Mouse (Mus musculus) spleen, adult 18-20 months (tissue): Measurements from ENCODE around the gene Slc22a20.
A peak's percentile ranks its signal among the peaks of the same experiment; 100 is the strongest.

ENCODE experiments used
- DNase-seq, 2 experiments: peaks; one replicate each; pipeline ENCODE4 v3.0.0; 2022; ENCODE audit warnings: mixed read lengths in 2 of 2

Gene Slc22a20

GRCm38 (mm10) chr19:5950218-5950617 is 35.7 kb downstream of the Slc22a20 start:
- DNase-seq, result no peak

- DNase-seq, result no peak
These were observed 40.1 kb downstream of the Slc22a20 start for GRCm38 (mm10) chr19:5945891-5946290.

DNA sequence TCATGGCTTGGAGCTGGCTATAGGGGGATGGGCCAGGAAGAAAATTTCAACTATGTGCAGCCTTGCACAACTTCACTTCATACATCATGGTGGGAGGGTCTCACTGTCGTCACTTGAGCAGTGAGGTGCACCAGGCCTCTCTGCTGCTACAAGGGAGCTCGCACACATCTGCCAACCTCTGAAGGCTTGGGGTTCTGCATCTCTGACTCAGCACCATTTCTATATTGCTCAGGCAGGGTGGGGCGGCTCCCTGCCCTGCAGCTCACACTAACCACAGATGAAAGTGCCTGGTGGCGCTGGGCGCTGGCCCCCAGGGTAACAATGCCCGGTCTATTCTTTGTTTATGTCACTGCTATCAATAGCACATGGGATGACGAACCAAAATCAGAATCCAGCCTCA is 40.9 kb downstream of the Slc22a20 start:
- no peak for DNase-seq

- no peak for DNase-seq
These were observed 41.8 kb downstream of the Slc22a20 start for GRCm38 (mm10) chr19:5944145-5944544.

GRCm38 (mm10) chr19:5943404-5943803 is 42.5 kb downstream of the Slc22a20 start:
- DNase-seq, result no peak

DNA sequence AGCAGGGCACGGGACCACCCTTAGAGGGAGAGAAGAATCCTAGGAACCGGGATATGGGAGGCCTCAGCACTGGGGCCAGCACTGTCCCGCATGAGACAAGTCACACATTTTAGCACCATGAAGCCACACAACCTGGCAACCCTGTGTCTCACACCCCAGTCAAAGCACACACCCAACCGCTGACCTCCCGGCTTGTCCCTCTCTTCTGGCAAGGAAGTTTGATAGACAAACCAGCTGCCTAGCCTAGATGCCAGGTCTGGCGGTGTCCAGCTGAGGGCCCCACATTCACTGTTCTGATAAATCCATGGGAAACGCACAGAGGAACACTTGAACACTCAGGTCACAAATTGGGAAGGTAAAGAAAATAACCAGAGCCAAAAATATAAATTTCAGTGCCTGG is 43.4 kb downstream of the Slc22a20 start:
- no peak for DNase-seq

GRCm38 (mm10) chr19:5940656-5941055 is 45.3 kb downstream of the Slc22a20 start:
- DNase-seq, result no peak

- DNase-seq, result no peak
These were observed 45.8 kb downstream of the Slc22a20 start for GRCm38 (mm10) chr19:5940173-5940572.

- DNase-seq, result no peak
These were observed 46.2 kb downstream of the Slc22a20 start for GRCm38 (mm10) chr19:5939715-5940114.

GRCm38 (mm10) chr19:5938516-5938915 is 47.4 kb downstream of the Slc22a20 start:
- no peak for DNase-seq

GRCm38 (mm10) chr19:5937836-5938406 is 48.0 kb downstream of the Slc22a20 start:
- no peak for DNase-seq

GRCm38 (mm10) chr19:5937095-5937835 is 48.7 kb downstream of the Slc22a20 start:
- DNase-seq, result no peak

- DNase-seq, result no peak
These were observed 50.3 kb downstream of the Slc22a20 start for GRCm38 (mm10) chr19:5935691-5936090.

GRCm38 (mm10) chr19:5935266-5935665 is 50.7 kb downstream of the Slc22a20 start:
- DNase-seq, result no peak

DNA sequence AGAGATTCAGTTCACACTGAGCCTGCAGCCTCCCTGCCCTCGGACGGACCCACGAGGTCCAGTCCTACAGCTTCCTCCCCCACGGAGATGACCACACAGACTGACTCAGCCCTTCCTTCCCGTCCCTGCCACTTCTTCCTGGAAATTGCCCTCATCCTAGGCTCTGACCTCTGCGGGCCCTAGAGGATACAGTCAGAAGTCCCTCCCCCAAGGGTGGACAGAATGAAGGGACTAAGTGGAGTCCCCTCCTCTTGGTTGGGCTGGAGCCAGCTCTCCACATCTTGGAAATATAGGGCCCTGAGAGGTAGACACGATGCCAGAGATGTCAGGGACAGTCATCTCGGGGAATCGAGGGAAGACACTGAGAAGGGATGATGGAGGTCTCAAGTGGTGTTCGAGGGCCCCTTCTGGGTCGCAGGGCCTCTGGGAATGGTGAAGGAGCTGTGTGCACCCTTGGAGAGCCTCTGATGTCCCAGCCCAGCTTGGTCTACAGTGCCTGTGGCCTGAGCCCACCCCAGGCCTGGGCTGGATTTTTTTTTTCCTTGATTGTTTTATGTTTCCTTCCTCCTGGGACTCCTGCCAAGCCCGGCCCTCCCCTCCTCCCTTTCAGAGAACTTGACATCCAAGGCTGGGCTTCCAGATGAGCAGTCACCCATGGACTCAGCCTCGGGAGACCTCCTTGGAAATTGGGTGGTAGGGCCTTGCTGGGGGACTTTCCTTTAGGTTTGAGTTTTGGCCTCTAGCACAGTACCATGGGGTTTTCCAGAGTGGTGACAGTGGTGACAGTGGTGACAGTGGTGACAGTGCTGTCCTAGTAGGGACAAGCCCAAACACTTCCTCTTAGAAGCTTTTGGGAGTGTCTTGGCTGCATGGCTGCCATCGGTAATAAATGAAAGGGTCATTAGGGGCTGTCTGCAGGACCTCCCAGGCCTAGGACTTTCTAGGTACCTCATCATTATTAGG is 56.0 kb downstream of the Slc22a20 start:
- DNase-seq, result no peak

DNA sequence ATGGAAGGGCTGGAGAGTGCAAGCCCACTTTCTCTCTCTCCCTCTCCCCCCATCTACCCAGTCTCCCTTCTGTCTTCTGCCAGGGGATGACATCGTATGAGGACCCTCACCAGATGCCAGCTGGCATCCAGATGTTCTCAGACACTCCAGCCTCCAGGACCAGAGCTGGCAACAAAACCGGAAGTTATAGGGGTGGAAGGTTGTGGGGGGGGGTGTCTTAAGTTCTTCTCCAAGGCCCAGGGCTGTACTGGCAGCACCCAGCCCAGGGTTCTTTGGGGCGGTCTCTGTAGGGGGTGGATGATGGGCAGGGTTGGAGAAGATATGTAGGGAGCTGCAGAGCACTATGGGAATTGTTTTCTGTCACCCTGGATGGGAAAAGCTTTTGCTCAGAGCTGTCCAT is 57.4 kb downstream of the Slc22a20 start:
- DNase-seq, result no peak

- DNase-seq, result no peak
These were observed 57.8 kb downstream of the Slc22a20 start for GRCm38 (mm10) chr19:5928104-5928503.

DNA sequence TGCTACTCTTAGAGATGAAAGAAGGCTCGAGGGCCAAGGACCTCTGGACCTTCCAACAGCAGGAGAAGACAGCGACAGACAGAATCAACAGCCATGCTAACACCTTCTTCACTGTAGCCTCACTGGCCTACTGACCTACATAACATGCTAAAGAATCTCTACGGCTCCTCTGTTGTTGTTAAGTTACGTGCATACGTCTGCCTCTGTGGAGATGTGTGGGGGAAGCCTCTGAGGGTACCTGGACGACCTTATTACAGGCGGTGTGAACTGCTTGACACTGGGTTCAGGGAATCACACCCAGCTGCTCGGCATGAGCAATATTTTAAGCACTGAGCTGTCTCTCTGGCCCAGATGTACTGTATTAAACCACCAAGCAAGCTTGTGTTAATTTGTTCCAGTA is 58.4 kb downstream of the Slc22a20 start:
- no peak for DNase-seq

DNA sequence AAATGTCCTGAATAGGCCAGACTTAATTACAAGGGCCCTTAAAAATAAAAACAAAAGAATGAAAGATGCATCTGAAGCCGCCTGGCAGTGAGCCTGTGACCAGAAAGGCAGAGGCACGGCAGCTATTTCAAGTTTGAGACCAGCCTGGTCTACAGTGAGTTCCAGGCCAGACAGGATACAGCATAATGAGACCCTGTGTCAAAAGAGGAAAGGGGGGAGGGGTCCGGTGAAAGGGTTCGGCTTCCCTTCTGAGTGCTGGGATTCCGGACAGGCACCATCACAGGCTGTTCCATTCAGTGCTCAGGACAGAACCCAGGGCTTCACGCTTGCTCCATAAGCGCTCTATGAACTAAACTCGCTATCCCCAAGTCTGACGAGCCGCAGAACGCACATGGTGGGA is 58.9 kb downstream of the Slc22a20 start:
- DNase-seq, result no peak

DNA sequence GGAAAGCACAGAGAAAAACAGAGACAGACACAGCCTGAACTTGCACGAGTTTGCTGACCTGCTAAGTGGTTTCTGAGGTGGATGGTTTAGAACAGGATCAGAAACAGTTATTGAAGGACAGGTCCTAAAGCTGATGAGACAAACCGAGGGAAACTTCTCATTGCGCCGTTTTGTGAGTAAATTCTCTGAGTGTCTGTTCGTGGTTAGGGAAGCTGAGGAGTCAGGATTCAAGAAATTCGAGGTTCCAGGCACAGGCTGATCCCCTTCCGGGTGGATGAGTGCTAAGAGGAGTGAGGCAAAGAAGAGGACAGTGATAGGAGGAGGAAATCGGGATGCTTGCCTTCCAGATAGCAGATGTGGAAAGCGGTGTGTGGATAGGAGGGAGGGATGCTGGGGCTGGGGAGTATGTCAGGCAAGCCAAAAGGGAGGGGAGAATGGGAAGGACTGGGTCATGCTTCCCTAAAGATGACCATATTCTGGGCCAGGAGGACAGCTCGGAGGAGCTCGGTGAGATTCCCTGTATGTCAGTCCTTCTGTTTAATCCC is 60.6 kb downstream of the Slc22a20 start:
- DNase-seq, result no peak

GRCm38 (mm10) chr19:5924713-5925093 is 61.2 kb downstream of the Slc22a20 start, which contains the start of gene Cdc42ep2:
TSS of gene Cdc42ep2 (minus strand) at chr19:5924816.
- peak; percentile 87 to 95 for DNase-seq

DNA sequence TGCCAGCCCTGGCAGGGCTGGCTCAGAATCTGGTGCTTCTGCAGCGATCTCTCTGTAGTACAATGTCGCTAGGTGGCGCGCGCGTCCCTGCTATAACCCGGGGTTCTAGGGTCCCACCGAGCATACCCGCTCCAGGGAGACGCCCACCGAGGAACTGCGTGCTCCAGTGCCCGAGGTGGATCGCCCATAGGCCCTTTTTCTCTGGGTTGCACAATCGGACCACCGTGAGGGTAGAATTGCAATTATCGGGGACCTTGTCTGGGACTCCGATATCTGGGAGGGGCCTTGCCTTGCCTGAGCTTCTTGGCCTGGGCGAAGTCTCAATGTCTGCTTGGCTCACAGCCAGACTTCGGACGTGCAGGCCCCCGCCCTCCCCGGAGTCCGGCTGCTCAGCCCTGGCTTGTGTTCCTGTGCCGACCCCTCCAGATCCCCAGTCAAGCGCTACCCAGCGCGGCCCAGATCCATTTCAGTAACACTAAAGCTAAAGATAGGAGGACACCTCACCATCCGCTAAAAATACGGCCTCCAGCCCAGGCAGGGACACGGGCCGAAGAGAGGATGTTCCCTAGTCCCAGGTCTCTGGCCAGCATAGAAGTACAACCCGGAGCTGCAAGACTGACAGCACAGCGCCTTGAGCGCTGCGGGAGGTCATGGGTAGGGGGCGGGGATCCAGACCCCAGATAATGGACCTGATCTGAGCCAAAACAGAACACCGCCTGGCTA is 61.8 kb downstream of the Slc22a20 start:
- DNase-seq, result peak; percentile 70 to 92
